Mouse (Mus musculus) MEL (cell line): ENCODE data around the gene Pparg.

Experiments
- CTCF ChIP-seq, 3 experiments: IDR thresholded peaks in 2 of 3; conservative IDR thresholded peaks in 1 of 3; 2 replicates each; pipeline ENCODE4 v1.5.1; 2011 to 2012; ENCODE audit warnings: low read length in 3 of 3, low read depth in 2 of 3, mild to moderate bottlenecking in 2 of 3, improper control_type of control experiment in 1 of 3, inconsistent platforms in 1 of 3, mixed read lengths in 1 of 3, moderate library complexity in 1 of 3; ENCODE audit not compliant: control insufficient read depth in 1 of 3, insufficient read depth in 1 of 3, poor library complexity in 1 of 3, severe bottlenecking in 1 of 3
- E2F4 ChIP-seq: IDR thresholded peaks from 2 replicates; pipeline ENCODE4 v1.6.1; 2011; ENCODE audit warnings: low read depth, low read length, improper control_type of control experiment, borderline replicate concordance
- HCFC1 ChIP-seq: IDR thresholded peaks from 2 replicates; pipeline ENCODE4 v1.6.1; 2012; ENCODE audit warnings: low read depth, mild to moderate bottlenecking, inconsistent platforms, low read length, improper control_type of control experiment, moderate library complexity
- MAFK ChIP-seq: IDR thresholded peaks from 2 replicates; pipeline ENCODE4 v1.6.1; 2011; ENCODE audit warnings: low read depth, mild to moderate bottlenecking, low read length, improper control_type of control experiment, borderline replicate concordance

DNA sequence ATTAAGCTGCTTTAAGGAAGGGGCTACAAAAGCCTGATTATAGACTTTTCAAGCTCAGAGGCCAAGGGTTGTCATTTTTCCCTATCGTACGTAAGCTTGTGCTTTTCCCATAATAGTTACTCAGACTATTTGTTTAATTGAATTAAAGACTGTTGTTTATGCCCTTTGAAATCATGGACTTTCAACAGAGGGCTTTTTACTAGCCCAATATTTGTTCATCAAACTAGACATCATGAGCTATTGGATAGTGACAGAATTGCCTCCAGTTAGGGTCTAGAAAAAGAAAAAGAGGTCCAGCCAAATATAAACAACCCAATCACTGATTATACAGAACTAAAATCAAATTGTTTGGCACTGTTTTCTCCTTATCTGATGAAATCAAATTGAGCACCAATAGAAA is 104.7 kb downstream of the Pparg start:
- TF ChIP-seq CTCF (IDR thresholded peaks at IDR 0.05 in 2 of 3, conservative IDR thresholded peaks at IDR 0.05 in 1 of 3; ENCODE audit: control insufficient read depth in 1 of 3, insufficient read depth in 1 of 3, low read depth in 2 of 3, low read length in 3 of 3, poor library complexity in 1 of 3, severe bottlenecking in 1 of 3) (no peak), HCFC1 (no peak), E2F4 (no peak), MAFK (no peak)
